Mouse (Mus musculus) common myeloid progenitor, adult 5-6 weeks (primary cell): ENCODE measurements around the gene Pigu. TPM values are rescaled to one million over a fixed set of nuclear protein-coding genes. Genes with fewer than 3 reads are reported as not detected.

Experiments used
- ATAC-seq: replicated peaks from 2 replicates; pipeline ENCODE4 v1.8.0; 2016; ENCODE audit warnings: low read depth, mild to moderate bottlenecking, moderate TSS enrichment, inconsistent platforms; ENCODE audit not compliant: poor library complexity, severe bottlenecking
- total RNA-seq: library from RNA; stranded (forward); fragments of 200-1000, 187-1606 nt; gene quantifications from 2 replicates; pipeline ENCODE4 v1.2.3, GENCODE M21; 2017

Pigu gene
- total RNA-seq, 1 experiment from 2014 or later: 36.7 TPM

DNA sequence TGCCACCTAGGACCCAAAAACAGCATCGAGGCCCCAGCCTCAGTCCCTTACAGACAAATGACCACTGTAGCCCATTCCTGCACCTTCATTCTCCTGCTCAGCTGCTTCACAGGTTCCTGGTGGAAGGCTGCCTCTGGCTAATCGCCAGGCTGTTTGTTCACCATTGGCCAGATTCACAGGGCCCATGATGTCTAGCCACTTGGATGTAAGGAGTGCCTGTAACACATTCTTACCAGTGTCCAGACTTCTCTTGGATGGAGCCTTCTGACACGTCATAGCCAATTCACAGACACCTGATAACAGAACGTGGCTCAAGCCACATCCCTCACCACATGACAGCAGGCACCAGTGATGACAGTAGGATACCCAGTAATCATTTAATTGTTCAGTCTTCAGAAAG lies 111.0 kb downstream of the Pigu start:
- ATAC-seq: no peak

DNA sequence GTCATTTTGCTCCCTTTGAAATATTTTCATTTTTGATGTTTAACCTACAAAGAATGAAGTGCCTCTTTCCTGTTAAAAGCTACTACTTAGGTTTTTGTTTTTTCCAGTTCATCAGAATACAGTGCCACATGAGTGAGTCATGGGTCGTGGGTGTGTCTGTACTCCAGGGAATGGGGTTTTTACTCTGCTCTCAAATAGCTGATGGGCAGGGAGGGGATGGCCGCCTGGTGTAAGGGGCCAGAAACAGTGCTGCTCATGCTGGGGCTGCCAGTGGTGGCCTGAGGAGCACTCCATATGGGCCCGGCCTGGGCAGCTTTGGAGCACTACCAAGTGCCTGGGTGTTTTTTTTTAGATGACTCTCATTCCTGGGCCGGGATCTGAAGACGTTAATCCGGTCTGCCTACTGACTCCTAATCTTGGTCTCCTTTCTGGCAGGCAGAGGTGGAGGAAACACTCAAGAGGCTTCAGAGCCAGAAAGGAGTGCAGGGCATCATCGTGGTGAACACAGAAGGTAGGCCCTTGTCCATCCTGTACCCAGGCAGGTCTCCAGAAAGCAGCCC lies 114.9 kb downstream of the Pigu start:
- no peak for ATAC-seq

DNA sequence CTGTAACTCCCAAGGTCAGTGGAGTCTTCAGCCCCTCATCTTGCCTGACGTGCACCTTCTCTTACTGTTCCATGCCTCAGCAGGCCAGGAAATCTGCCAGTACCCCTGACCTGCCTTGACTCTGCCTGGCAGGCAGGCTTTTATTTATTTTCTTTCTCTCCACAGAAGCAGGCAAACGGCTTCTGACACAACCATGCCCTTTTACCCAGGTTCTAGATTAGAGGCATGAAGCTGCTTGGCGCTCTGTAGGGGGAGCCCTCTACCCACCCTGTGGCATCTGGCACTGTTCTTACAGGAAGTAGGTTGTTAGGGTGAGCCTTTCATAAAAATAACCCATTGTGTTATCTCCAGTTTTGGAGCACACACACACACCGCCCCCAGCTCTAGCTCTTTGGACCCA lies 116.3 kb downstream of the Pigu start:
- no peak for ATAC-seq

DNA sequence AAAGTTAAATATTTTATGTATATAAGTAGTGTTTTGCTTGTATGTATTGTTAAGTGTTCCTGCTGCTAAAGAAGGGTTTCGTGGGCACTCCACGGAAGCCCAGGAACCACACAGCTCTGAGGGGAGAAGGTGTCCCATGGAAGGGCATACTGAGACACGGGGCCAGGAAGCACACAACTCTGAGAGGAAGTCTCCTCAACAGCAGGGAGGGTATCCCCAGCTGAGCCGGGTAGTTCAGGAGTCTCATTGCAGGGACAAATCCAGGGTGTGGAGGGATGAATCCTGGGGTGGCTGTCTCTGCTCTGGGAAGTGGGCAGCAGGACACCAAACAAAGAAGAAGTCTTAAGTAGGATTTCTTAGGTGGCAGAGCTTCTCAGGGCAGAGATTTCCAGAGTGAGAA lies 120.0 kb downstream of the Pigu start:
- ATAC-seq: no peak

DNA sequence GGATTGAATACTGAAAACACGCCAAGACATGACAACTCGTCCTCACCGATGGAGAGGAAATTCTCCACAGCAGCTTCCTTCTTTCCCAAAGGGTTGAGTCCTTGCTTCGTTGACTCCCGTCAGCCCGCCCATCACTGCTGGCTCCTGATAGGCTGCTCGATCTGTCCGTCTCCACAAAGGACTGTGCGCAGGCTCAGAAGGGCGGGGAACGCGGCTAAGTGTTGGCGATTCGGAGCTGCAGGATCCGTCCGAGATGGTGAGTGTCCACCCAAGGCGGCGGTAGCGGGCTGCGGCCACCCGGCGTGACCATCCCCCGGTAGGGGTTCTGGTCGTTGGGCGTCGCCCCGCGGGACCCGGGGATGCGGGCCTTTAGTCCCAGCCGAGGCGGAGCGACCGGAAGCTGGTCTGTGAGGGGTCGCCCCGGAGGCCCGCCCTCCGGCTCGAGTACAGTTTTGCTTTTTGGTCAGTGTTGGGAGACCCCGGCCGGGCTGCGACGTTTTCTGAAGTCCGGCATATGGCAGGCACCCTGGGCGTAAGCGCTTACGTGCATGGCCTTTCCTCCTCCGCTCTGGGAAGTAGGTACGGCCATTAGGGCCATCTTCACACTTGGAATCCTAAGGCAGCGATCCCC lies 120.8 kb downstream of the Pigu start, which contains the start of gene Dynlrb1:
Gene Dynlrb1 (plus strand): TSS at position 172 of the 631 bp plus-strand sequence.
- peak; percentile 98 for ATAC-seq

DNA sequence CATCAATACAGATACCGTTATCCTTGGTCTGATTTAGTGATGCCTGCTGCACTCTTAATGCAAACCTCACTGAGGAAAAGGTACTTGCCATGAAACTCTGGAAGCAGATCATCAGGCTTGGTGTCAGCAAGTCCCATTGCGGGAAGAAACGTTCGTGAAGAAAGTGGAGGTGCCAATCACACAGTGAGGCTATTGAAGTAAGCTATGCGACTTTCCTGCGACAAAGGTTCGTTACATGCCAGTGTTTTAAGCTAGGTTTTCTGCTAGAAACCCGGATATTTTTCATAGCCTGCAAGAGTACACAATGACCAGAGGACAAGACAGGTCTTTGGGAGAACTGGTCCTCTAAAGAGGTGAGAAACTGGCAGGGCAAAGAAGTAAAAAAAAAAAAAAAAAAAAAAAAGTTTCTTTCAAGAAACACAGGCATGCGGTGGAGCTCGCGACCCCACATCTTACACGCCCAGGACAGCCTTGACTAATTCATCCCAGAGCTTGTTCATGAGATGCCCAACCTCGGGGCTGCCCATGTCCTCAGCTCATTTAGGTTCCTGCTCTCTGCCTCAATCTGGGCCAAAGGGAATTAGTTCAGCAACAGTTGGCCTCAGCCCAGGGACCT lies 121.4 kb downstream of the Pigu start:
- ATAC-seq: peak; percentile 72

Other genes starting within 250 kb of the Pigu start
- gene Itch, start 223.9 kb downstream of the Pigu start, total RNA-seq: 48.2 and 64.5 TPM in 2 replicates
- 233 and 253 TPM in 2 replicates for gene Dynlrb1, start 120.9 kb downstream of the Pigu start, total RNA-seq
- 0.37 and 1.2 TPM in 2 replicates for gene Map1lc3a, start 81.1 kb downstream of the Pigu start, total RNA-seq
- 1.9 and 2.8 TPM in 2 replicates for gene Trp53inp2, start 23.6 kb upstream of the Pigu start, total RNA-seq
- gene Ncoa6, start 116.5 kb upstream of the Pigu start, total RNA-seq: 13.4 and 25.5 TPM in 2 replicates
- 14.9 and 20.4 TPM in 2 replicates for gene Acss2, start 160.5 kb upstream of the Pigu start, total RNA-seq
- 0.19 TPM in 1 of 2 replicates, not detected in the other for gene Ggt7, start 160.8 kb upstream of the Pigu start, total RNA-seq
- gene Gss, start 235.4 kb upstream of the Pigu start, total RNA-seq: 18.4 and 22.5 TPM in 2 replicates